Mouse (Mus musculus): ENCODE results near the gene Zfyve9. TPM values are rescaled to one million over a fixed set of nuclear protein-coding genes. Genes with fewer than 3 reads are reported as not detected.

The Zfyve9 gene
- total RNA-seq, 2 experiments from 2014 or later = 27.1 to 27.8 TPM

GRCm38 (mm10) chr4:108618586-108618985, 162.0 kb downstream of the Zfyve9 start:
- no peak for DNase-seq (ENCODE audit: low spot score in 2 of 2)

- no peak for DNase-seq (ENCODE audit: low spot score in 2 of 2)
Observed at GRCm38 (mm10) chr4:108610935-108611334, 169.7 kb downstream of the Zfyve9 start.

- no peak for DNase-seq (ENCODE audit: low spot score in 2 of 2)
Observed at GRCm38 (mm10) chr4:108608651-108609050, 171.9 kb downstream of the Zfyve9 start.

GRCm38 (mm10) chr4:108601870-108602269, 178.7 kb downstream of the Zfyve9 start:
- no peak for DNase-seq (ENCODE audit: low spot score in 2 of 2)

GRCm38 (mm10) chr4:108598306-108598705, 182.3 kb downstream of the Zfyve9 start:
- no peak for DNase-seq (ENCODE audit: low spot score in 2 of 2)

GRCm38 (mm10) chr4:108595785-108596184, 184.8 kb downstream of the Zfyve9 start:
- no peak for DNase-seq (ENCODE audit: low spot score in 2 of 2)

- no peak for DNase-seq (ENCODE audit: low spot score in 2 of 2)
Observed at GRCm38 (mm10) chr4:108593376-108593775, 187.2 kb downstream of the Zfyve9 start.

Other genes starting within 250 kb of the Zfyve9 start
- 10 to 100 TPM; 47.7 to 49.8 TPM for gene Prpf38a, start 201.5 kb downstream of the Zfyve9 start, total RNA-seq (2021)
- gene Orc1, start 201.4 kb downstream of the Zfyve9 start, total RNA-seq (2021) = 1 to 10 TPM; 3.0 to 4.9 TPM
- 10 to 100 TPM; 64.0 to 70.8 TPM for gene Cc2d1b, start 160.9 kb downstream of the Zfyve9 start, total RNA-seq (2021)
- gene 3110021N24Rik, start 61.1 kb downstream of the Zfyve9 start, total RNA-seq (2021) = 1 to 10 TPM; 1.7 to 2.0 TPM
- 100 to 1,000 TPM; 144 to 146 TPM for gene Btf3l4, start 52.8 kb upstream of the Zfyve9 start, total RNA-seq (2021)
- gene Txndc12, start 53.8 kb upstream of the Zfyve9 start, total RNA-seq (2021) = 10 to 100 TPM; 81.4 to 82.4 TPM
- gene Kti12, start 67.0 kb upstream of the Zfyve9 start, total RNA-seq (2021) = 10 to 100 TPM; 26.3 to 26.9 TPM
- gene A730015C16Rik, start 67.8 kb upstream of the Zfyve9 start, total RNA-seq (2021) = under 1 TPM; 0.25 to 0.34 TPM
- gene Rab3b, start 98.3 kb upstream of the Zfyve9 start, total RNA-seq (2021) = 10 to 100 TPM; 71.4 to 76.1 TPM
- gene Nrd1, start 219.9 kb upstream of the Zfyve9 start, total RNA-seq (2021) = 100 to 1,000 TPM; 112 to 117 TPM

All from adrenal gland, postnatal 4 days (tissue).